Mouse (Mus musculus): ENCODE data around the gene Impdh2. TPM values are rescaled to one million over a fixed set of nuclear protein-coding genes. Genes with fewer than 3 reads are reported as not detected.
"Not testable (repeated sequence)": the region's sequence is repeated elsewhere in the genome, so short reads cannot be mapped to it uniquely, and the experiment has no call there.

The Impdh2 gene
- polyA plus RNA-seq, 1 experiment = 207 TPM

- Histone ChIP-seq H3K4me1 (ENCODE audit: control insufficient read depth, insufficient read depth, low read length) (no peaks in the 10 kb centered on the region; the same call in 1 of the 2 replicates), H3K4me3 (replicated peaks; ENCODE audit: control insufficient read depth, low read depth, low read length) (no peak overlapping the region), H3K27ac (ENCODE audit: control insufficient read depth, insufficient read depth, low read depth, low read length, poor library complexity) (no peak overlapping the region)
- TF ChIP-seq CTCF (IDR thresholded peaks at IDR 0.05; ENCODE audit: control insufficient read depth, insufficient read depth, low read length) (no peak), POLR2A (IDR thresholded peaks at IDR 0.05; ENCODE audit: borderline replicate concordance, control insufficient read depth, low read depth, low read length) (no peak)
- WGBS = 75% methylated on average over 4 of the region's 4 CpGs
Observed at GRCm38 (mm10) chr9:108599021-108599566, 39.0 kb downstream of the Impdh2 start.

GRCm38 (mm10) chr9:108600011-108600410, 39.9 kb downstream of the Impdh2 start:
- no peaks in the 10 kb centered on the region; the same call in 1 of the 2 replicates for H3K4me1 ChIP-seq (ENCODE audit: control insufficient read depth, insufficient read depth, low read length)
- WGBS = 72% methylated on average over 2 of the region's 2 CpGs
- H3K4me3 ChIP-seq (replicated peaks; ENCODE audit: control insufficient read depth, low read depth, low read length) = no peak overlapping the region
- H3K27ac ChIP-seq (ENCODE audit: control insufficient read depth, insufficient read depth, low read depth, low read length, poor library complexity) = no peak overlapping the region
- TF ChIP-seq POLR2A (IDR thresholded peaks at IDR 0.05; ENCODE audit: borderline replicate concordance, control insufficient read depth, low read depth, low read length) (no peak), CTCF (IDR thresholded peaks at IDR 0.05; ENCODE audit: control insufficient read depth, insufficient read depth, low read length) (no peak)

- Histone ChIP-seq H3K4me3 (replicated peaks; ENCODE audit: control insufficient read depth, low read depth, low read length) (no peak overlapping the region), H3K27ac (ENCODE audit: control insufficient read depth, insufficient read depth, low read depth, low read length, poor library complexity) (no peak overlapping the region), H3K4me1 (ENCODE audit: control insufficient read depth, insufficient read depth, low read length) (no peaks in the 10 kb centered on the region; the same call in 1 of the 2 replicates)
- 78% methylated on average over 4 of the region's 4 CpGs for WGBS
- no peak for TF ChIP-seq CTCF (IDR thresholded peaks at IDR 0.05; ENCODE audit: control insufficient read depth, insufficient read depth, low read length)
- TF ChIP-seq POLR2A (IDR thresholded peaks at IDR 0.05; ENCODE audit: borderline replicate concordance, control insufficient read depth, low read depth, low read length) = no peak
Observed at GRCm38 (mm10) chr9:108601986-108602385, 41.9 kb downstream of the Impdh2 start.

- not testable (repeated sequence) for H3K4me1 ChIP-seq (ENCODE audit: control insufficient read depth, insufficient read depth, low read length)
- 47% methylated on average over 5 of the region's 5 CpGs for WGBS
Observed at GRCm38 (mm10) chr9:108607929-108608328, 47.8 kb downstream of the Impdh2 start.

GRCm38 (mm10) chr9:108608889-108609288, 48.8 kb downstream of the Impdh2 start:
- H3K4me1 ChIP-seq (ENCODE audit: control insufficient read depth, insufficient read depth, low read length) = no peaks in the 10 kb centered on the region
- TF ChIP-seq CTCF (IDR thresholded peaks at IDR 0.05; ENCODE audit: control insufficient read depth, insufficient read depth, low read length) (no peak), POLR2A (IDR thresholded peaks at IDR 0.05; ENCODE audit: borderline replicate concordance, control insufficient read depth, low read depth, low read length) (no peak)
- no peak overlapping the region for H3K4me3 ChIP-seq (replicated peaks; ENCODE audit: control insufficient read depth, low read depth, low read length)
- 63% methylated on average over 4 of the region's 4 CpGs for WGBS
- no peak overlapping the region for H3K27ac ChIP-seq (ENCODE audit: control insufficient read depth, insufficient read depth, low read depth, low read length, poor library complexity)

More at GRCm38 (mm10) chr9:108607929-108608328, 47.8 kb downstream of the Impdh2 start:
- not testable (repeated sequence) for H3K27ac ChIP-seq (ENCODE audit: control insufficient read depth, insufficient read depth, low read depth, low read length, poor library complexity); H3K4me3 ChIP-seq (replicated peaks; ENCODE audit: control insufficient read depth, low read depth, low read length)

GRCm38 (mm10) chr9:108611488-108611887, 51.4 kb downstream of the Impdh2 start:
- Histone ChIP-seq H3K4me3 (replicated peaks; ENCODE audit: control insufficient read depth, low read depth, low read length) (no peak overlapping the region), H3K27ac (ENCODE audit: control insufficient read depth, insufficient read depth, low read depth, low read length, poor library complexity) (no peak overlapping the region), H3K4me1 (ENCODE audit: control insufficient read depth, insufficient read depth, low read length) (no peaks in the 10 kb centered on the region)
- TF ChIP-seq POLR2A (IDR thresholded peaks at IDR 0.05; ENCODE audit: borderline replicate concordance, control insufficient read depth, low read depth, low read length) (no peak), CTCF (IDR thresholded peaks at IDR 0.05; ENCODE audit: control insufficient read depth, insufficient read depth, low read length) (no peak)
- 91% methylated on average over 10 of the region's 10 CpGs for WGBS

Other genes with a start within 250 kb of the Impdh2 start
- 1,398 and 2,156 TPM in 2 replicates for gene Gpx1, start 221.4 kb upstream of the Impdh2 start, polyA plus RNA-seq (2011; ENCODE audit: insufficient read depth, insufficient read length, low replicate concordance, missing spikeins)
- gene Usp4, start 212.4 kb upstream of the Impdh2 start, polyA plus RNA-seq (2011; ENCODE audit: insufficient read depth, insufficient read length, low replicate concordance, missing spikeins) = 102 and 256 TPM in 2 replicates
- 3.9 TPM in 1 of 2 replicates, not detected in the other for gene 1700102P08Rik, start 167.5 kb upstream of the Impdh2 start, polyA plus RNA-seq (2011; ENCODE audit: insufficient read depth, insufficient read length, low replicate concordance, missing spikeins)
- 0.34 and 0.87 TPM in 2 replicates for gene Ccdc36, start 131.8 kb upstream of the Impdh2 start, polyA plus RNA-seq (2011; ENCODE audit: insufficient read depth, insufficient read length, low replicate concordance, missing spikeins)
- not detected in 2 replicates for gene BC048562, start 123.8 kb upstream of the Impdh2 start, polyA plus RNA-seq (2011; ENCODE audit: insufficient read depth, insufficient read length, low replicate concordance, missing spikeins)
- gene Ccdc71, start 99.8 kb upstream of the Impdh2 start, polyA plus RNA-seq (2011; ENCODE audit: insufficient read depth, insufficient read length, low replicate concordance, missing spikeins) = 5.1 and 12.3 TPM in 2 replicates
- 8.1 and 18.3 TPM in 2 replicates for gene Klhdc8b, start 98.7 kb upstream of the Impdh2 start, polyA plus RNA-seq (2011; ENCODE audit: insufficient read depth, insufficient read length, low replicate concordance, missing spikeins)
- gene Lamb2, start 80.5 kb upstream of the Impdh2 start, polyA plus RNA-seq (2011; ENCODE audit: insufficient read depth, insufficient read length, low replicate concordance, missing spikeins) = 3.8 and 9.0 TPM in 2 replicates
- gene Usp19, start 69.7 kb upstream of the Impdh2 start, polyA plus RNA-seq (2011; ENCODE audit: insufficient read depth, insufficient read length, low replicate concordance, missing spikeins) = 42.0 and 94.4 TPM in 2 replicates
- gene Qars, start 52.6 kb upstream of the Impdh2 start, polyA plus RNA-seq (2011; ENCODE audit: insufficient read depth, insufficient read length, low replicate concordance, missing spikeins) = 76.9 and 170 TPM in 2 replicates
- gene Qrich1, start 43.5 kb upstream of the Impdh2 start, polyA plus RNA-seq (2011; ENCODE audit: insufficient read depth, insufficient read length, low replicate concordance, missing spikeins) = 29.4 and 50.5 TPM in 2 replicates
- 14.7 and 23.0 TPM in 2 replicates for gene Ndufaf3, start 7.1 kb downstream of the Impdh2 start, polyA plus RNA-seq (2011; ENCODE audit: insufficient read depth, insufficient read length, low replicate concordance, missing spikeins)
- 44.0 and 105 TPM in 2 replicates for gene Dalrd3, start 9.6 kb downstream of the Impdh2 start, polyA plus RNA-seq (2011; ENCODE audit: insufficient read depth, insufficient read length, low replicate concordance, missing spikeins)
- 5.8 and 7.9 TPM in 2 replicates for gene Wdr6, start 18.5 kb downstream of the Impdh2 start, polyA plus RNA-seq (2011; ENCODE audit: insufficient read depth, insufficient read length, low replicate concordance, missing spikeins)
- 1.4 TPM in 1 of 2 replicates, not detected in the other for gene P4htm, start 37.4 kb downstream of the Impdh2 start, polyA plus RNA-seq (2011; ENCODE audit: insufficient read depth, insufficient read length, low replicate concordance, missing spikeins)
- 28.5 and 29.4 TPM in 2 replicates for gene Arih2, start 89.1 kb downstream of the Impdh2 start, polyA plus RNA-seq (2011; ENCODE audit: insufficient read depth, insufficient read length, low replicate concordance, missing spikeins)
- gene Slc25a20, start 101.8 kb downstream of the Impdh2 start, polyA plus RNA-seq (2011; ENCODE audit: insufficient read depth, insufficient read length, low replicate concordance, missing spikeins) = 8.4 and 13.7 TPM in 2 replicates
- gene Prkar2a, start 129.0 kb downstream of the Impdh2 start, polyA plus RNA-seq (2011; ENCODE audit: insufficient read depth, insufficient read length, low replicate concordance, missing spikeins) = 3.8 and 10.6 TPM in 2 replicates
- 28.0 and 37.3 TPM in 2 replicates for gene Ip6k2, start 223.5 kb downstream of the Impdh2 start, polyA plus RNA-seq (2011; ENCODE audit: insufficient read depth, insufficient read length, low replicate concordance, missing spikeins)
- gene Nckipsd, start 248.1 kb downstream of the Impdh2 start, polyA plus RNA-seq (2011; ENCODE audit: insufficient read depth, insufficient read length, low replicate concordance, missing spikeins) = 10.0 and 13.4 TPM in 2 replicates